Mouse (Mus musculus) cerebellum, postnatal 4 days (tissue): ENCODE results near the gene Macf1.

ENCODE experiments used
- DNase-seq, 2 experiments: peaks; one replicate each; pipeline ENCODE4 v3.0.0; 2022; ENCODE audit warnings: low spot score in 2 of 2, mixed read lengths in 1 of 2

Gene Macf1

GRCm38 (mm10) chr4:123598519-123599228, 85.5 kb downstream of the Macf1 start:
- no peak for DNase-seq

GRCm38 (mm10) chr4:123594381-123594806, 89.8 kb downstream of the Macf1 start:
- no peak for DNase-seq

- no peak for DNase-seq
Observed at GRCm38 (mm10) chr4:123593664-123594063, 90.5 kb downstream of the Macf1 start.

- DNase-seq: no peak
Observed at GRCm38 (mm10) chr4:123592046-123592445, 92.1 kb downstream of the Macf1 start.

GRCm38 (mm10) chr4:123591026-123591635, 93.0 kb downstream of the Macf1 start:
- no peak for DNase-seq

GRCm38 (mm10) chr4:123589496-123589895, 94.7 kb downstream of the Macf1 start:
- no peak for DNase-seq

GRCm38 (mm10) chr4:123588353-123589301, 95.5 kb downstream of the Macf1 start:
- no peak for DNase-seq

- DNase-seq: no peak
Observed at GRCm38 (mm10) chr4:123587616-123588015, 96.5 kb downstream of the Macf1 start.

- no peak for DNase-seq
Observed at GRCm38 (mm10) chr4:123584720-123585093, 99.5 kb downstream of the Macf1 start.

GRCm38 (mm10) chr4:123584084-123584719, 100.0 kb downstream of the Macf1 start:
- DNase-seq: no peak

GRCm38 (mm10) chr4:123577469-123578088, 106.6 kb downstream of the Macf1 start:
- DNase-seq: no peak

GRCm38 (mm10) chr4:123572434-123573336, 111.5 kb downstream of the Macf1 start:
- no peak for DNase-seq

GRCm38 (mm10) chr4:123571869-123572268, 112.3 kb downstream of the Macf1 start:
- DNase-seq: no peak

- DNase-seq: no peak
Observed at GRCm38 (mm10) chr4:123565291-123565861, 118.8 kb downstream of the Macf1 start.

- no peak for DNase-seq
Observed at GRCm38 (mm10) chr4:123564051-123564791, 119.9 kb downstream of the Macf1 start.

GRCm38 (mm10) chr4:123562177-123562815, 121.9 kb downstream of the Macf1 start:
- no peak for DNase-seq

GRCm38 (mm10) chr4:123560896-123561295, 123.3 kb downstream of the Macf1 start:
- no peak for DNase-seq

GRCm38 (mm10) chr4:123558496-123558895, 125.7 kb downstream of the Macf1 start:
- DNase-seq: no peak

GRCm38 (mm10) chr4:123555251-123555650, 128.9 kb downstream of the Macf1 start:
- no peak for DNase-seq
